Mouse (Mus musculus) right cerebral cortex, adult 2 months (tissue): ENCODE results near the gene 3110082I17Rik.

Experiments
- DNase-seq, 2 experiments: peaks; one replicate each; pipeline ENCODE4 v3.0.0; 2021 to 2022; ENCODE audit warnings: low spot score in 2 of 2

3110082I17Rik gene

DNA sequence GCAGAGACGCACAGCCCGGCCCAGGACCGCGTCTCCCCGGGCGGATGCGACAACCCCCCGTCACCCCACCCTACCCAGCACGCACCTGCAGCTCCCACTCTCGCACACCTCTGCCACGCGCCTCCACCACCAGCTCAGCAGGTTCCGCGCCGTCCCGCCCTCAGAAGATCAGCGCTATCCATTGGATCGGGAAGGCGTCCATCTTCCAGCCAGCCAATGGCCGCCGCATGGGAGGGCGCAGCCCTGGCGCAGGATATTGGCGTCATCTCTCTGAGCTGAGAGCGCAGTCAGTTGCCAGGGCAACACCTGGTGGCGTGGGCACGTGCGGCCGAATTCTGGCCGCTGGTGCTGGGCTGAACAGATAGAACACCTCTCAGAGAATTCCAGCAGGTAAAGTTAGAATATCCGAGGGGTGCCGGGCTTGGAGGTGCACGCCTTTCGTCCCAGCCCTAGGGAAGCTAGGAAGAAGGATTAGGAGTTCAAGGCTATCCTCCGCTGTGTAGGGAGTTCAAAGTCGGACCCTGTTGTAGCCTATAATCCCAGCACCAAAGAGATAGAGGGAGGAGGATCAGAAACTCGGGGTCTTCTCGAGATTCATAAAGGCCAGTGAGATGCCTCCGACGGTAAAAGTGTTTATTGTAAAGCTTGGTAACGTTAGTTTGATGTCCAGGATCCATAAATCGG lies at the start of gene 3110082I17Rik:
Gene 3110082I17Rik (minus strand): TSS at position 144 of the 684 bp plus-strand sequence.
- peak; percentile 99 to 100 for DNase-seq

- DNase-seq: no peak
Measured at GRCm38 (mm10) chr5:139506207-139506606, 45.9 kb upstream of the 3110082I17Rik start.

DNA sequence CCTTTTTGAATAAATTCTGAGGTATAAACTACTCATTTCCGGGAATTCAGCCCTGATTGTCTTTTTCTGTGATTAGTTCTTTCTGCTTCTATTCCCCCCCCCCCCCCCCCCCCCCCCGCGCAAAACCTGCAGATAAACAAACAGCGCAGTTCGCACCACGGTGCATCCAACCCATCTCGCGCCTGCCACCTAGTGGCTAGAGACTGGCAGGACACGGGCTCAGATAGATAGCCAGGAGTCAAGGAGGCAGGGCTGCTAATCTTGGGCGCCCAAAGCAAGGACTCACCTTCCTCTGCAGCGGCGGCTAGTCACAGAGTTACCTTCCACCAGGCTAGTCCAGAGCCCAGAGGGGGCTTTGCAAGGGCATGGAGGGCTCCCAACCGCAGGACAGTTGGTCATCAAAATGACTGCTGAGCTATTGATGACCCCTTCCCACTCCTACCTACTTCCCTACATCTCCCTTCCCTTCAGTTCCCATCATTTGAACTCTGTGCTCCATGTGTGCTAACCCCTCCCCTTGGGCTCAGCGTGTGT lies 44.8 kb upstream of the 3110082I17Rik start:
- DNase-seq: peak; percentile 81 to 85

GRCm38 (mm10) chr5:139502281-139502680 lies 42.0 kb upstream of the 3110082I17Rik start:
- DNase-seq: peak; percentile 38 to 60

DNA sequence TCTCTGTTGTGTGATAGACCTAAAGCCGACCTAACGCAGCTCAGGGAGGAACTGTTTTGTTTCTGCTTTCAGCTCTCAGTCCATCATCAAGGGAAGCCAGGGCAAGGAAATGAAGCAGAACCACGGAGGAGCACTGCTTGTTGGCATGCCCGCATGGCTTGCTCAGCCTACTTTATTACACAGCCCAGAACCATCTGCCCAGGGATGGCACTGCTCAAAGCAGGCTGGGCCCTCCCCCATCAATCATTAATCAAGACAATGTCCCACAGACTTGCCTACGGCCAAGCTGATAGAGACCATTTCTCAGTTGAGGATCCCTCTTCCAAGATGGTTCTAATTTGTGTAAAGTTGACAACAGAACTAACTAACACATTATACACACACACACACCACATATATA lies 38.5 kb upstream of the 3110082I17Rik start:
- DNase-seq: no peak

DNA sequence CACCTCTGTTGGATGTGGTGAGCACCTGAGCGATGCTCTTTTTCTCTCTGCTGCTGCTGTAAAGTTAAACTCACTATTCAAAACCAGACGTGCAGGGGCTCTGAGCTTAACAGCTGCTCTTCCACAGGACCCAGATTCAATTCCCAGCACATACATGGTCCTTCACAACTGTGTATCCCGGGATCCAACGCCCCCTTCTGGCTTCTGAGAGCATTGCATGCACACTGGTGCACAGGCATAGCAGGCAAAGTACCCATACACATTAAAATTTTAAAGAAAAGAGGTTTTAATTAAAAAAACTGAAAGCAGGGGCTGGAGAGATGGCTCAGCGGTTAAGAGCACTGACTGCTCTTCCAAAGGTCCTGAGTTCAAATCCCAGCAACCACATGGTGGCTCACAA lies 36.6 kb upstream of the 3110082I17Rik start:
- DNase-seq: no peak

DNA sequence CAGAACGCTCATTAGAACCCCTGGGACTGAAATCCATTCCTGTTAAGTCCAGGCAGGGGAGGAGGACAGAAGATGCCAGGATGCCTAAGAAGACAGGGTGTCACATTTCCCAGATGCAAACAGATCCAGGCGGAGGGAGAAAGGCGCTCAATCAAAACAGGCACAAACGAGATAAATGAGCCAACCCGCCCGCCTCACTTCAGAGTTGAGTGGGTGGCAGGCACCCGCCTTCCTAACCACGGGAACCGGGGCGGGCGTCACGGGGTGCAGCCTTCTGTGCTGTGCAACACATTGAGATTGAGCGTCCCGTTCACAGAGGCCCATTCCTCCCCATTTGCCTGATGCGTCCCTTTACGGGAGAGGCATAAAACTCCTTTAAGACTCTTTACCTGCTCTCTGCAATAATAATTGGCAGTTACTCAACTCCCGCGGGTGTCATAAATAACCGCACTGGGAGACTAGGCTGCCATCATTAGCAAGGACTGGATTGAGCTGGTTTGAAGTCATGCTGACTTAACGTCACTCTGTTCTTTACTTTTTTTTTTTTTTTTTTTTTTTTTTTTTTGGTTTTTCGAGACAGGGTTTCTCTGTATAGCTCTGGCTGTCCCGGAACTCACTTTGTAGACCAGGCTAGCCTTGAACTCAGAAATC lies 34.8 kb upstream of the 3110082I17Rik start:
- DNase-seq: peak; percentile 39 to 44

- no peak for DNase-seq
Measured at GRCm38 (mm10) chr5:139493690-139494089, 33.4 kb upstream of the 3110082I17Rik start.

- no peak for DNase-seq
Measured at GRCm38 (mm10) chr5:139491348-139491747, 31.0 kb upstream of the 3110082I17Rik start.

DNA sequence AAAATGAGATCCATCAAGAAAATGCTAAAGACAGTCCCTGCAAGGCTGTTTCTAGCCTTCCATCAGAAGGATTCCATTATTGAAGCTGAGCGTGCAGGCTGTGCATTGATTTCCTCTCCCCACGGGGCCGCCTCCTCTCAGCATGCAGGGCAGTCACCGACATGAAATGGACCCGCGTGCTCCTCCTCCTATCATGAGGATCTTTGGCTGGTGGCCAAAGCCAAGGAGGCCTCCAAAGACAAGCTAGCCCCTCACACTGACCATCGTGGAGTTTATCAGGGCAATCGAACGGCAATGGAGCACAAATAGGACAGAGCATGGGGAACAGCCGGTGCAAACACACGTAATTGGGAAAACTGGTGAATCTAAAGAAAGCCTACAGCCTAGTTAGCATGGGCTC lies 29.8 kb upstream of the 3110082I17Rik start:
- DNase-seq: no peak

DNA sequence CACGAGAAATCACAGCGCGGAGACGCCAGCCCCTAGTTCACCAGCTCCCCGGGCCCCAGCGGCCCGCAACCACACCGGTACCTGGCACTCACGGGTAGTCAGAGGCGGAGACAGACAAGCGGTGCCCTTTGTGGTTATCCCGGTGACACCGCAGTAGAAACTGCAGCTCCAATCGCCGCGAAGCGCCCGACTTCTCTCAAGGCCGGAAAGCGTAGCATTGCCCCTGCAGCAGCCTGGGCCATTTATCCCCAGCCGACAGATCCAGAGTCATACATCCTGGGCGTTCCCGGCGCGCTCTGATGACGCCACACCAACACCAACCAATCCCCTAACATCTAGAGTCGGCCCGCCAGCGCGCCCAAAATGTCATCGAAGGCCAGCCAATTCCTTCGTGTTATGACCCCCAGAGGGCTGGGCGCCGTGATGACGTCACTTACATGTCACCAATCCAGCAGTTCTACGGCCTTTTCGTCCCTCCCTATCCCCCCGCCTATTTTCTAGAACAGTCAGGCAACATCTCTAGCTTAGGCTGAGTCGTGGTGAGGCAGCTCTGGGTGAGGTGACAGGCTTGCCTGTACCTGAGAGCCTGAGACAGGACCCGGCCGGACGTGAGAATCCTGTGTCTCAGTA lies 24.0 kb upstream of the 3110082I17Rik start, which contains the start of gene Zfand2a:
Gene Zfand2a (minus strand): TSS at position 365 of the 630 bp plus-strand sequence.
- peak; percentile 100 for DNase-seq

- no peak for DNase-seq
Measured at GRCm38 (mm10) chr5:139483171-139483848, 23.0 kb upstream of the 3110082I17Rik start.

- DNase-seq: no peak
Measured at GRCm38 (mm10) chr5:139480406-139480805, 20.1 kb upstream of the 3110082I17Rik start.

DNA sequence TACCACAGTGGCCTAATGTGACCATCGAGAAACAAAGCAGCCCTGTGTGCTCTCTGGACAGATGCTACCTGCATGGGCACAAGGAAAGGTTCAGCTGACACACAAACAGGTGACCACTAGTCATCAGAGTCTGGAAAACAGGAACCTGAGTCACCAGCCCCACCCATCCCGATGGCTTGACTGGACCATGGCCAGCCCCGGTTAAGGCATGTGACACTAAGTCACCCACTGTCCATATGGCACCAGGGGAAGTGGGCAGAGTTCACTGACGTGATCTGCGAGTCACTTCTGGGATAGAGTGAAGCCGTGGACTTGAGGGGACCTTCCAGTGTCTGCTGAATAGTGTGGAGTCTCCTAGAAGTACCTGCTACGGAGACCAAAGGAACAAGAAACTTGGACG lies 18.8 kb upstream of the 3110082I17Rik start:
- no peak for DNase-seq

DNA sequence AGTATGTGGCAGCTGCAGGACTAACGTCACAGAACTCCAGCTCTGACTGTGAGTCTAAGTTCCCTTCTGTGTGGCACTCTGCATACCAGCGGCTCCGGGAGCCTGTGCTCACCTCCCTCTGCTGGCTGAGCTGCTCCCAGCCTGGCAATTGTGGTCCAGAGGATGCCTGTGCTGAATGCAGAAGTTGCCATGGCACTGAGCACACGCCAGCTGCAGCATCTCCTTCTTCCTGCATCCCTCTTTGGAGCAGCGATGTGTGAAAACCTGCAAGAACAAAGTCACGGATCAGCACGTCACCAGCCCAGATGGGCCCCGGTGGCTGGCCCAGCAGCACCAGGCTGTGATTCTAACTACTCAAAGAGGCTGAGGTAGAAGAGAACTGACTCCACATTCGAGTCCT lies 14.4 kb upstream of the 3110082I17Rik start:
- DNase-seq: peak; percentile 32 to 46

DNA sequence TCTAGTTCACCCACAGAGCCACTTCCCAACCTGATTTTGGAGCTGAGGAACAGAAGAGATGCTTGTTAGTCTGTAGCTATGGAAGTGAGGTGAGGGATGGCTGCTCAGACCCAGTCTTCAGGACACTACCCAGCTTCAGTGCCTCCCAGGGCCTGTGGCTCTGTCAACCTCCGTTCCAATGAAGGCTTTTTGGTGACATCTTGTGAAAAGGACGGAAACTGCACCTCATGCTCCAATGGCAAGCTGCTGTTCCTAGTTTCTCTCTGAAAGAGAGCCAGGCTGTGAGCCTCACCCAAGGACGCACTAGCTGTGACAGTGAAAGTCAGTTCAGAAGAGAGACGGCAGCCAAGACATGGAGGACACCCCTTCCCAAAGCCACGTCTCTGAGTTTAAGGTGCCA lies 7.7 kb upstream of the 3110082I17Rik start:
- DNase-seq: peak; percentile 36 to 56

DNA sequence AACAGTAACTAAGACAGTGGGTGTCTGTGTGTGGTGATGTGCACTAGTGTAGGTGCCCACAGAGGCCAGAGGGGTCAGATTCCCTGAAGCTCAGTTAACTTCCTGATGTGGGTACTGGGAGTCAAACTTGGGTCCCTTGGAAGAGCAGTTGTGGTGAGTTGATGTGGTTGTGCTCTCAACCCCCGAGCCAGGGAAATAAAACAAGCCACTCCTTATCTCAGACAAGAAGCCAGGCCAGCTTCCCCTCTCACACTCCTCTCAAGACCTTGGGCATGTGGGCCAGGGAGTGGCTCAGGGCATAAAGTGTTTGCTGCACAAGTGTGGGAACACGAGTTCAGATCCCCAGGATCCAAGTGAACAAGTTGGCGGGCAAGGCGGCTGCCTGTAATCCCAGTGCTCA lies 6.5 kb upstream of the 3110082I17Rik start:
- DNase-seq: no peak

GRCm38 (mm10) chr5:139466373-139466772 lies 6.0 kb upstream of the 3110082I17Rik start:
- no peak for DNase-seq

DNA sequence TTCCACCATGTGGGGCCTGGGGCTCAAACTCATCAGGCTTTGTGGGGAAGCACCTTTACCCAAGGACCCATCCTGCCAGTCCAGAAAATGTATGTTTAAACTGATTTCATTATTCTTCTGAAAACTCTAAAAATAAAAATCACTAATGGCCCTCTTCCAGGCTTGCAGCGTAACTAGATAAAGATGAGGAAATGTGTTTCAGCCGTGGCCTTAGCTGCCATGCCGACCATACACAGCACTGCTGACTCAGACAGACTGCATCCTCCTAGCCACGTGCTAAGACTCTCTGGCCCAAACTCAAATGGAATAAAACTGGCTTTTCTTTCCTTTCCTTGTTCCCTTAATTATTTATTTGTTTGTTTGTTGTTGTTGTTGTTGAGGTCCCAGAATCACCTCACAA lies 4.5 kb upstream of the 3110082I17Rik start:
- DNase-seq: no peak

GRCm38 (mm10) chr5:139459938-139460337 lies 389 bp downstream of the 3110082I17Rik start:
- DNase-seq: no peak

DNA sequence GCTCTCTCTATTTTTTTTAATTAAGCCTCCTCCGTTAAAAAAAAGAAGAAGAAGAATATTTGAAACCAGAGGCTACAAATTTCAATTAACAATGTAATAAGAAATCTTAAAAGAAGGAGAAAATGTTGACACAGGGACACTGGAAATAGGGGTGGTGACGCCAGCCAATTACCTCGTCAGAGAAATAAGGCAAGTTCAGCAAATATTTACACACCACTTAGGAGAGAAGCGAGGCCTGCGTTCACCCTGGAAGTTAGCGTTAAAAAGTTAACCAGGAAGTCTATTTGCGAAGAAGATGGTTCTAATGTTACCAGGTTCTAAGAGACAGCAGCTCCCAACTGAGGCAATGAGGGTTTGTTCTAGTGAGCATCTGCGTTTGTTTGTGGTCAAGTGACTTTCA lies 3.1 kb downstream of the 3110082I17Rik start:
- no peak for DNase-seq

DNA sequence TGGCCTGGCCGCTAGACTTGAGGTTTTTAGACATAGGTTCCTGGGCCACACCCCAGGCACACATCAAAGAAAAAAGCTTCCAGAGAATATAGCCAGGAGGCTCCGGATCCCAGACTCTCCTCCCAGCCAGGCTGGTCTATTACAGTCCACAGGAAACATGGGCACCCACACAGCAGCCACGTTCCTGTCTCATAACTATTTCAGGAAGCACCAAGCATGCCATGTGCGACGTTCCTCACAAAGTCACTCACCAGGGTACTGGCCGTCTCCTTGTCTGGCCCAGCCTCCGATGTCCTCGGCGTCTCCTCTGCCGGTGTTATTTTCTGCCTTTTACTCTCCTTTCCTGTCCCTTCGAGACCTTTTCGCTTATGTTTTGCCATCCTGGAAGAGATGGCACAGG lies 5.2 kb downstream of the 3110082I17Rik start:
- peak; percentile 56 to 73 for DNase-seq
